Mouse (Mus musculus) lung, postnatal 0 days (tissue): ENCODE measurements around the gene Tmem8b. TPM values are rescaled to one million over a fixed set of nuclear protein-coding genes. Genes with fewer than 3 reads are reported as not detected.

Source experiments
- ATAC-seq: fragments of 200-750 bp; cut with Nextera tagmentation; 2 replicates; pipeline ENCODE4 v1.8.0; 2017; ENCODE audit warnings: moderate library complexity
- DNase-seq: peaks from one replicate; pipeline ENCODE4 v3.0.0-alpha.2; 2016; ENCODE audit warnings: low spot score
- H3K27ac ChIP-seq: fragments of 300-500 bp; sonication (generic); 2 replicates; pipeline ENCODE4 v1.5.1; 2014; ENCODE audit warnings: antibody characterized with exemption, mild to moderate bottlenecking, low read length, mixed read lengths
- H3K27me3 ChIP-seq: fragments of 300-500 bp; sonication (generic); replicated peaks from 2 replicates; pipeline ENCODE4 v1.6.1; 2014; ENCODE audit warnings: low read length, mixed read lengths; ENCODE audit not compliant: insufficient read depth
- H3K36me3 ChIP-seq: fragments of 300-500 bp; sonication (generic); 2 replicates; pipeline ENCODE4 v1.6.1; 2014; ENCODE audit warnings: low read length, mixed read lengths; ENCODE audit not compliant: insufficient read depth
- H3K4me1 ChIP-seq: fragments of 300-500 bp; sonication (generic); 2 replicates; pipeline ENCODE4 v1.6.1; 2014; ENCODE audit warnings: antibody characterized with exemption, low read depth, low read length, mixed read lengths; ENCODE audit not compliant: insufficient read depth
- H3K4me2 ChIP-seq: fragments of 300-500 bp; sonication (generic); replicated peaks from 2 replicates; pipeline ENCODE4 v1.6.1; 2014; ENCODE audit warnings: low read depth, mild to moderate bottlenecking, low read length, moderate library complexity, mixed read lengths
- H3K4me3 ChIP-seq: fragments of 300-500 bp; sonication (generic); 2 replicates; pipeline ENCODE4 v1.5.1; 2014; ENCODE audit warnings: low read depth, low read length
- H3K9ac ChIP-seq: fragments of 300-500 bp; sonication (generic); replicated peaks from 2 replicates; pipeline ENCODE4 v1.6.1; 2014; ENCODE audit warnings: low read depth, mild to moderate bottlenecking
- H3K9me3 ChIP-seq: fragments of 300-500 bp; sonication (generic); 2 replicates; pipeline ENCODE4 v1.6.1; 2016; ENCODE audit warnings: low read length, mixed read lengths
- CTCF ChIP-seq: IDR thresholded peaks from 2 replicates; pipeline ENCODE4 v1.5.1; 2016; ENCODE audit warnings: antibody characterized with exemption, mild to moderate bottlenecking
- EP300 ChIP-seq: IDR thresholded peaks from 2 replicates; pipeline ENCODE4 v1.6.1; 2016; ENCODE audit warnings: antibody characterized with exemption, mild to moderate bottlenecking, control low read depth
- WGBS: fragments of 180-500 bp; shearing (Covaris S2); extraction: QIAGEN DNeasy Blood & Tissue Kit; methylation state at CpG from one replicate; pipeline ENCODE4 v1.1.7; 2014; 5-methylcytosine and 5-hydroxymethylcytosine counted together
- polyA plus RNA-seq: library from polyadenylated mRNA; unstranded; fragments of >200 nt; fragmentation: Nextera tagmentation; extraction: Ambion mirVana; gene quantifications from 2 replicates; pipeline ENCODE4 v1.2.1, GENCODE M21; 2015

Tmem8b gene
- polyA plus RNA-seq, 1 experiment from 2014 or later = 2.5 TPM

DNA sequence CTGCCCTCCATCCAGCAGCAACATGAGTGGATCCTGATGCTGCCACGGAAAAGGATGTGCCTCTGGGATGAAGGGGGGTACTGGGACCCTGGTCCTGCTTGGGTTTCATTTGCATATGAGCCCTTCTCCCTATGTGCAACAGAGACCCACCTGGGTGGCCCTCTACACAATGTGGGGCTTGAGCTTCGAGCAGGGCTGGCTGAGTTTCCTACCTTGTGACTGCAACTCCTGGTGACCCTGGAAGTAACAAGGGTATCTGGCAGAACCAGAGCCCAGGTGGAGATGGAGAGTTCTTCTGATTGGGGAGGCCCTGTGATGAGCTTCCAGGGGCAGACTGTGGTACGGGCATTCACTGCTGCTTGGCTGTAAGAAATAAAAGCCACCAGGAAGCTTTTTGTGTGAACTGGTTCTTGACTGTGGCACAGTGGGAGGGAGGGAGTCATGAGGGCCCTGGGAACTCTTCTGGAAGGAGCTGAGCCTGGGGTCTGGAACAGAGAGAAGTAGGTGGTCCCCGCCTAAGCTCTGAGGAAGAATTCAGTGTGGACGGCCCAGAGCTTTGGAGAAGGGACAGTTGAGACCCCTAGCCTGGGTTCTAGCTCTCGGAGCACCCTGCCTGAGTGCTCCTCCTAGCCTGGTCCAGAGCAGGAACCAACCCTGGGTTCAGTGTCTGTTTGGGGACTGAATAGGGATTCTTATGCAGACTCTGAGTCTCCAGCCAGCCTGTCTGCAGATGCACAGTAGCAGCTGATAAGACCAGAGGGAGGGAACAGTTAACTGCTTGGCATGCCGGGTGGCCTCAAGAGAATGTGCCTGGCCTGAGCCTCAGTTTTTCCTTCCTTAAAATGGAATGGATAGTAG, 59.2 kb downstream of the Tmem8b start:
- Histone ChIP-seq H3K9me3 (no peaks in the 10 kb centered on the region), H3K4me3 (no peak overlapping the region), H3K27me3 (no peaks in the 10 kb centered on the region), H3K36me3 (no peaks in the 10 kb centered on the region), H3K4me1 (peaks cover 29% of the 10 kb centered on the region; the same call in 1 of the 2 replicates), H3K27ac (peak overlapping the region; percentile 97), H3K4me2 (0 out of 2 replicates have a peak overlapping the region, but pooled peaks have one; percentile 8), H3K9ac (no peak overlapping the region; the same call in 1 of the 2 replicates)
- WGBS = 56% methylated on average over 7 of the region's 7 CpGs
- TF ChIP-seq CTCF (no peak), EP300 (no peak)
- DNase-seq (peak; percentile 45), ATAC-seq (peak; percentile 9; the same call in 1 of the 2 replicates)

DNA sequence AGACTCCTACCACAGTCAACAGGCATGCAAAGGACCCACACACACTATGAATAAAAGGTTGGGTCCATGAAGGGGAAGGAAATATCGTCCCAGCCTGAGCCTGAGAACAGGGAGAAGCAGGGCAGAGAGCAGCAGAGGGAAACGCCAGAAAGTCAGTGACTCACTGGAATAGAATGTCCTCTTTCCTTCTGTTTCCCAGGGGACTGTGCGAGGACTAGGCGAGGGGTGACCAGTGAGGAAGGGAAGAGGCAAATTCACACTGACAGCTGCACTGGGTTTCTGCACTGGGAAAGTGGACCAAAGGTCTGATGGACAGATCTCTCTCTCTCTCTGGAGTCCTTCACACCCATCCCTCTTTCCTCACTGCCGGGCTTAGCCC, 59.8 kb downstream of the Tmem8b start:
- Histone ChIP-seq H3K9me3 (no peaks in the 10 kb centered on the region), H3K9ac (no peak overlapping the region), H3K4me1 (peaks cover 29% of the 10 kb centered on the region; the same call in 1 of the 2 replicates), H3K27me3 (no peaks in the 10 kb centered on the region), H3K4me2 (no peak overlapping the region), H3K36me3 (no peaks in the 10 kb centered on the region), H3K27ac (peak overlapping the region; percentile 97), H3K4me3 (no peak overlapping the region)
- ATAC-seq = peak; percentile 74
- DNase-seq = peak; percentile 97
- 3% methylated on average over 5 of the region's 5 CpGs for WGBS
- TF ChIP-seq CTCF (no peak), EP300 (peak; percentile 97)

DNA sequence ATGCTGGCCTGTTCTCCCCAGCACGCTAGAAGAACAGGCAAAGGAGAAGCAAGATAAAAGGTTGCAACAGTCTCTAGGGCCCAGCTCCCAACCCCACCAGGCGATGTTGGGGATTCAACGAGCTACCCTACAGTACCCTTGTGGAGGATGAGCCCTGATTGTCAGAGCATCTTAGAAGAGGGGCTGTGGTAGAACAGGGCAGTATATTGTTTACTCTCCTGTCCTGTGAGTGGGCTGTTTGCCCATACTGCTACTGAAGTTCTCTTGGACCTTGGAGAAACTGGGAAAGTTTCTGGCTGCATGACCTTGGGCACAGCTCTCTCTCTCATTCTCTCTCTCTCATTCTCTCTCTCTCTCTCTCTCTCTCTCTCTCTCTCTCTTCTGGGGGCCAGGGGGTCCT, 60.4 kb downstream of the Tmem8b start:
- H3K4me2 ChIP-seq = no peak overlapping the region
- 0 out of 2 replicates have a peak overlapping the region, but pooled peaks have one; percentile 1 for H3K9ac ChIP-seq
- peaks cover 29% of the 10 kb centered on the region; the same call in 1 of the 2 replicates for H3K4me1 ChIP-seq

DNA sequence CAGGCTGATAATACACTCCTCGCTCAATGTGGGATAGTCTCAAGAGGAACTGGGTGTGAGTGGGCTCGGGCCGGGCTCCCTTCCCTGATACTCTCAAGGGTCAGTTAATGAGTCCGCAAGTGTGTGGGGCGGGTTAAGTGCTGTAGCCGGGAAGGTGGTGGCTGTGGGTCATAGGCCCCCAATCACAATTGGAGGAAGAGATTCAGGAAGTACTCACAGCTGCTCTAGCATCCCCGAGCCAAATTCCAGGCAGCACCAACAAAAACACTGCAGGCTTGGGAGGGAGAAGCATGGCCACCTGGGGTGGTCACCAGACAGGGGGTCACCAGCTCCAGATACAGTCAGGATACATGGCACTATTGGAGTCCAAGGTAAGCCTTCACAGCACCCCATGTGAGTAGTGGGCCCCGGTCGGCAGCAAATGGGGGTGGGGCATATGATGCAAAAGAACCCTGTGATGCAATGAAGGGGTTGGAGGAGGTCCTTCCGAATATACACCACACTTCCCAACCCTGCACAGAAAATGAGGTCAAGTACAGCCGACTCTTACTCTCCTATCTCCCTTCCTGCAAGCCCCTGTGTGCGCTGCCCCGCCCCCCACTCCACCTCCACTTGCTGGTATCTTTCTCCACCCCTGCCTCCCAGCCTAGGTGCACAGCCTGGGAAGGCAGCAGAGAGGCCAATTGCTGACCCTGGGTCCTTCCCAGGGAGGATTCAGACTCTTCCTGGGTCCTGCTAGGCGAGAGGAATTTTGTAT, 61.2 kb downstream of the Tmem8b start, which contains the start of gene Spaar:
TSS of gene Spaar (plus strand) at position 241 of the 757 bp plus-strand sequence.
- Histone ChIP-seq H3K4me2 (peak within 1 kb of the TSS; percentile 34), H3K4me1 (peaks cover 29% of the 10 kb centered on the region; the same call in 1 of the 2 replicates), H3K4me3 (no peak within 1 kb of the TSS), H3K27me3 (no peaks in the 10 kb centered on the region), H3K36me3 (no peaks in the 10 kb centered on the region), H3K9me3 (no peaks in the 10 kb centered on the region), H3K27ac (peak within 1 kb of the TSS; percentile 97), H3K9ac (0 out of 2 replicates have a peak within 1 kb of the TSS, but pooled peaks have one; percentile 12)
- peak; percentile 93 for DNase-seq
- peak; percentile 70 for ATAC-seq
- 25% methylated on average over 14 of the region's 14 CpGs for WGBS
- TF ChIP-seq CTCF = no peak
- TF ChIP-seq EP300 = peak; percentile 72; the same call in 1 of the 2 replicates

More for the DNA sequence above, 60.4 kb downstream of the Tmem8b start:
- 23% methylated on average over 3 of the region's 3 CpGs for WGBS
- no peak for TF ChIP-seq CTCF
- TF ChIP-seq EP300 = no peak
- H3K27ac ChIP-seq = peak overlapping the region; percentile 97
- ATAC-seq (no peak), DNase-seq (no peak)
- no peak overlapping the region for H3K4me3 ChIP-seq
- no peaks in the 10 kb centered on the region for H3K36me3 ChIP-seq
- H3K9me3 ChIP-seq = no peaks in the 10 kb centered on the region
- no peaks in the 10 kb centered on the region for H3K27me3 ChIP-seq

DNA sequence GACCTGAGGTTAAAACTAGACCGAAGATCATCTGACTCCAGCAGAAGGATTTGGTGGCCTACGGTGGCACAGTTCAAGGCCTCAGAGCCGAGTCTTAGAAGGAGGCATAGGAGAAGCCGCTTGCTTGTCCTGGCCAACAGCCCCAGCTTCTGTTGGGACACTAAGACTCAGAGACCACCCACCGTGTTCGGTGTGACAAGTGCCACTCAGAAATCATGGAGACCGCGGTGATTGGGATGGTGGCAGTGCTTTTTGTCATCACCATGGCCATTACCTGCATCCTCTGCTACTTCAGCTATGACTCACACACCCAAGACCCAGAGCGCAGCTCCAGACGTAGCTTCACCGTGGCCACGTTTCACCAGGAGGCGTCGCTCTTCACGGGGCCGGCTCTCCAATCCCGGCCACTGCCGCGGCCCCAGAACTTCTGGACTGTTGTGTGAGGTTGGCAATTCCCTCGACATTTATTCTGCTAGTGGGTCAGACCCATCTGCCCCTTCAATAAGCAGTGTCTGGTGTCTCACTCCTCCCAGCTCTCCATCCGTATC, 62.1 kb downstream of the Tmem8b start:
- 64% methylated on average over 21 of the region's 21 CpGs for WGBS
- H3K4me1 ChIP-seq = peaks cover 29% of the 10 kb centered on the region; the same call in 1 of the 2 replicates
- TF ChIP-seq EP300 (no peak), CTCF (peak; percentile 63)
- H3K27me3 ChIP-seq = no peaks in the 10 kb centered on the region
- H3K4me2 ChIP-seq = peak overlapping the region; percentile 34
- no peak overlapping the region for H3K4me3 ChIP-seq
- no peaks in the 10 kb centered on the region for H3K9me3 ChIP-seq
- peak; percentile 13; the same call in 1 of the 2 replicates for ATAC-seq
- peak; percentile 74 for DNase-seq
- H3K36me3 ChIP-seq = no peaks in the 10 kb centered on the region
- H3K9ac ChIP-seq = peak overlapping the region; percentile 32
- H3K27ac ChIP-seq = peak overlapping the region; percentile 97
